Mouse (Mus musculus): ENCODE results near the gene Sema3d. TPM values are rescaled to one million over a fixed set of nuclear protein-coding genes. Genes with fewer than 3 reads are reported as not detected.

Sema3d gene
- polyA plus RNA-seq, 1 experiment from 2014 or later = 4.9 TPM

DNA sequence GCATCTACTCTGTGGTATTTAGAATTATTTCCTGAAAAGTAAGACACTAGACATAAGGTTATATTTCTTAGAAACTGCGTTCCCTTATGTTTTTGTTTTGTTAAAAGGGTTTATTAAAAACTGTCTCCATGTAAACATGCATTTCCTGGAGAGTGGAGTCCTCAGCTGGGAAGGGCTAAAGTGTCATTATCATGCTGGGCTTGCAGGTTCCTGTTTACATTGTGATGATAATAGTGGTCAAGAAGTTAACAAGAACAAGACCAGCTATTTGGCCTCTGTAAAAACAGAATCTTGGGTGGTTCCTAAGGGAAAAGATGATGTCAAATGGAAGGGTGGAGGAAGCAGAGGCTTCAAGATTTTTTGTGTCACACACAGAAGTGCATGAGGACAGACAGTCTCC lies 183.4 kb downstream of the Sema3d start:
- no peak overlapping the region for H3K9ac ChIP-seq (ENCODE audit: low read length)
- no peak for TF ChIP-seq EP300 (optimal IDR thresholded peaks at IDR 0.05)
- TF ChIP-seq CTCF (IDR thresholded peaks at IDR 0.05; ENCODE audit: low read depth) = no peak
- DNase-seq (ENCODE audit: low spot score) (no peak), ATAC-seq (ENCODE audit: low FRiP score, low TSS enrichment) (no peak)
- no peaks in the 10 kb centered on the region for H3K4me1 ChIP-seq (replicated peaks; ENCODE audit: control insufficient read depth, insufficient read depth)
- WGBS = 77% methylated on average over 1 of the region's 1 CpGs
- H3K9me3 ChIP-seq (ENCODE audit: control insufficient read depth, low read length) = no peaks in the 10 kb centered on the region
- H3K36me3 ChIP-seq (ENCODE audit: control insufficient read depth, insufficient read depth, low read length) = no peaks in the 10 kb centered on the region
- no peaks in the 10 kb centered on the region for H3K27me3 ChIP-seq (ENCODE audit: control insufficient read depth, insufficient read depth, low read length)
- H3K4me3 ChIP-seq (ENCODE audit: low read depth, low read length) = no peak overlapping the region
- H3K27ac ChIP-seq (replicated peaks) = no peak overlapping the region
- no peak overlapping the region for H3K4me2 ChIP-seq (replicated peaks; ENCODE audit: low read depth)

DNA sequence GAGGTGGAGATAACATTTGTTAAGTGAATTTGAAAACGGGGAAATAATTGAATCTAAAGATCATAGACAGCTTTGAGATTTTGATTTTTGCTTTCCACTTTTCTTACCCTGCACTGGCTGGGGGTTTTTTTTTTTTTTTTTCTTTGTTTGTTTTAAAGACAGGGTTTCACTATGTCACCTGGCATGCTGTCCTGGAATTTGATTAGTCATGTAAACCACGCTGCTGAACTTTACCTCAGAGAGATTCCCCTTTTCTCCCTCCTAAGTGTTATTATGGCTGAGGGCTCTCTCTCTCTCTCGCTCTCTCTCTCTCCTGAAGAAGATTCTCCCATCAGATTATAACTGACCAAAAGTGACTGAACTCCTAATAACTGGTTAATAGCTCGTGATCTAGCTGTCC lies 191.4 kb downstream of the Sema3d start:
- 60% methylated on average over 4 of the region's 4 CpGs for WGBS
- ATAC-seq (ENCODE audit: low FRiP score, low TSS enrichment) = no peak

DNA sequence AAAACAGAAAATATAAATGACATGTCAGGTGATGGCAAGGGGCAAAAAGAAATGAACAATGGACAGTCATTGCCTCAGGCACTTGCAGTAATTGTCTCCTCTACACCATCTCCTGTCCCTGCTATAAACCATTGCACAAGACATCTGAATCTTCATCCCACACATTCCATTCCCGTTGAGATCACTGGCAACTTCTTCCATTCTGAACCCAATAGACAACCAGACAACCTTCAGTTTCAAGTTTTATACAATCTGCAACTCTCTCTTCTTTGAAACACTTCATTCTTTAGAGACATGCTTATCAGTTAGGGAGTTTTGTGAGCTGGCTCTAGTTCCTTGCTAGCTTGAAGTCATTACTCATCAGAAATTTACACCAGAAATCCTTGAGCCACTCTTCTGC lies 192.1 kb downstream of the Sema3d start:
- WGBS = 36% methylated on average over 1 of the region's 1 CpGs
- no peaks in the 10 kb centered on the region for H3K36me3 ChIP-seq (ENCODE audit: control insufficient read depth, insufficient read depth, low read length)
- H3K27ac ChIP-seq (replicated peaks) = no peak overlapping the region
- DNase-seq (ENCODE audit: low spot score) = no peak
- H3K9me3 ChIP-seq (ENCODE audit: control insufficient read depth, low read length) = no peaks in the 10 kb centered on the region
- no peaks in the 10 kb centered on the region for H3K4me1 ChIP-seq (replicated peaks; ENCODE audit: control insufficient read depth, insufficient read depth)
- no peak overlapping the region for H3K9ac ChIP-seq (ENCODE audit: low read length)
- no peak overlapping the region for H3K4me3 ChIP-seq (ENCODE audit: low read depth, low read length)
- no peak for TF ChIP-seq CTCF (IDR thresholded peaks at IDR 0.05; ENCODE audit: low read depth)
- no peak for TF ChIP-seq EP300 (optimal IDR thresholded peaks at IDR 0.05)
- no peaks in the 10 kb centered on the region for H3K27me3 ChIP-seq (ENCODE audit: control insufficient read depth, insufficient read depth, low read length)
- no peak overlapping the region for H3K4me2 ChIP-seq (replicated peaks; ENCODE audit: low read depth)
- ATAC-seq (ENCODE audit: low FRiP score, low TSS enrichment) = no peak

More for the DNA sequence above, 191.4 kb downstream of the Sema3d start:
- no peaks in the 10 kb centered on the region for H3K36me3 ChIP-seq (ENCODE audit: control insufficient read depth, insufficient read depth, low read length)
- H3K4me3 ChIP-seq (ENCODE audit: low read depth, low read length) = no peak overlapping the region
- no peak overlapping the region for H3K9ac ChIP-seq (ENCODE audit: low read length)
- H3K27ac ChIP-seq (replicated peaks) = no peak overlapping the region
- no peak overlapping the region for H3K4me2 ChIP-seq (replicated peaks; ENCODE audit: low read depth)
- H3K9me3 ChIP-seq (ENCODE audit: control insufficient read depth, low read length) = no peaks in the 10 kb centered on the region
- H3K27me3 ChIP-seq (ENCODE audit: control insufficient read depth, insufficient read depth, low read length) = no peaks in the 10 kb centered on the region
- no peak for DNase-seq (ENCODE audit: low spot score)
- no peaks in the 10 kb centered on the region for H3K4me1 ChIP-seq (replicated peaks; ENCODE audit: control insufficient read depth, insufficient read depth)
- TF ChIP-seq EP300 (optimal IDR thresholded peaks at IDR 0.05) = no peak
- no peak for TF ChIP-seq CTCF (IDR thresholded peaks at IDR 0.05; ENCODE audit: low read depth)

DNA sequence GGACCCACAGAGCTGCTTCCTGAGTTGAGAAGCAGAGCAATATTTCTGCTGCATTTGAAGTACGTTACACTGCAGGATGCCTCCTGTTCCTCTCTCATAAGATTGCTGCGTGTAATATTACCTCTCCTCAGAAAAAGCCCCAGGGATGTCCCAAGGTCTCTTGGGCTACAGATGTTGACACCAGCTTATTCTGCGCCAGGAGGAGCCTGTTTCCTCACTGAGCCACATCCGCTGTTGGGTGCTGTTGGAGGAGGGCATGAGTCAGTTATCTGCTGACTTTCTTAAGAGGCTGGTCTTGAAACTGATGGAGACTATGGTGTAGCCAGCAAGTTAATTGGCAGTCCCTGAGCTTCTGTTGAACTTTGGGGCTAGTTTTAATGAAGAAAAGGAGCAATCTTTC lies 196.6 kb downstream of the Sema3d start:
- no peak overlapping the region for H3K4me2 ChIP-seq (replicated peaks; ENCODE audit: low read depth)
- H3K27me3 ChIP-seq (ENCODE audit: control insufficient read depth, insufficient read depth, low read length) = no peaks in the 10 kb centered on the region
- whole genome bisulfite sequencing = 74% methylated on average over 4 of the region's 4 CpGs
- no peak overlapping the region for H3K4me3 ChIP-seq (ENCODE audit: low read depth, low read length)
- no peak for TF ChIP-seq EP300 (optimal IDR thresholded peaks at IDR 0.05)
- no peak for TF ChIP-seq CTCF (IDR thresholded peaks at IDR 0.05; ENCODE audit: low read depth)
- ATAC-seq (ENCODE audit: low FRiP score, low TSS enrichment) (no peak), DNase-seq (ENCODE audit: low spot score) (no peak)
- H3K9me3 ChIP-seq (ENCODE audit: control insufficient read depth, low read length) = no peaks in the 10 kb centered on the region
- no peaks in the 10 kb centered on the region for H3K36me3 ChIP-seq (ENCODE audit: control insufficient read depth, insufficient read depth, low read length)
- no peak overlapping the region for H3K27ac ChIP-seq (replicated peaks)
- H3K4me1 ChIP-seq (replicated peaks; ENCODE audit: control insufficient read depth, insufficient read depth) = no peaks in the 10 kb centered on the region
- no peak overlapping the region for H3K9ac ChIP-seq (ENCODE audit: low read length)

- Histone ChIP-seq H3K27ac (replicated peaks) (no peak overlapping the region), H3K9me3 (ENCODE audit: control insufficient read depth, low read length) (no peaks in the 10 kb centered on the region), H3K27me3 (ENCODE audit: control insufficient read depth, insufficient read depth, low read length) (no peaks in the 10 kb centered on the region), H3K4me1 (replicated peaks; ENCODE audit: control insufficient read depth, insufficient read depth) (no peaks in the 10 kb centered on the region), H3K4me3 (ENCODE audit: low read depth, low read length) (no peak overlapping the region), H3K9ac (ENCODE audit: low read length) (no peak overlapping the region), H3K4me2 (replicated peaks; ENCODE audit: low read depth) (no peak overlapping the region), H3K36me3 (ENCODE audit: control insufficient read depth, insufficient read depth, low read length) (no peaks in the 10 kb centered on the region)
- 76% methylated on average over 1 of the region's 1 CpGs for WGBS
- DNase-seq (ENCODE audit: low spot score) (no peak), ATAC-seq (ENCODE audit: low FRiP score, low TSS enrichment) (no peak)
- TF ChIP-seq EP300 (optimal IDR thresholded peaks at IDR 0.05) = no peak
- TF ChIP-seq CTCF (IDR thresholded peaks at IDR 0.05; ENCODE audit: low read depth) = no peak
These were observed 199.4 kb downstream of the Sema3d start for GRCm38 (mm10) chr5:12582540-12582939.

DNA sequence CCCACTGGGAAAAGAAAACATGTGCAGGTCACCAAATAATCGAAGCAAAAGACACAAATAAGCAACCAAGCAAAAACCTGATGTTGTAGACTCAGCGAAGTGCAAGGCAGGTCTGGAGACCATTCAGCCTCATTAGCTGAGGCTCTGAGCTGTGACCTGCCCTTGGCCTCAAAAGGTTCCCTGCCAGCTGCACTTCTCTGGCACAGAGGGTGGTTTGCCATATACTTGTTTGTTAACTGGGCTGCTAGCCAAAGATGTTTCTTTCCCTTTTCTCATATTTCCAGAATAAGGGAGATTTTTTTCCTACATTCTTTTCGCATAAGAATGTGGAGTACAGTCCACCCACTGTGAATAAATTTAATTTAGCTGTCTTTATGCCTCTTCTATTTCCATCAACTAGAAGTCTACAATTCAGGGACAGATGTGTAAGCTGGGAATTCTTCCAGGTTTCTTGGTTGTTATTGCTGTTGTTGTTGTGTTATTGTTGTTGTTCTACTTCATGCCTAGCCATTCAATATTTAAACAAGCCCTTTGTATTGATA lies 200.2 kb downstream of the Sema3d start:
- TF ChIP-seq CTCF (IDR thresholded peaks at IDR 0.05; ENCODE audit: low read depth) (no peak), EP300 (optimal IDR thresholded peaks at IDR 0.05) (no peak)
- Histone ChIP-seq H3K27me3 (ENCODE audit: control insufficient read depth, insufficient read depth, low read length) (no peaks in the 10 kb centered on the region), H3K4me2 (replicated peaks; ENCODE audit: low read depth) (no peak overlapping the region), H3K27ac (replicated peaks) (no peak overlapping the region), H3K36me3 (ENCODE audit: control insufficient read depth, insufficient read depth, low read length) (no peaks in the 10 kb centered on the region), H3K4me1 (replicated peaks; ENCODE audit: control insufficient read depth, insufficient read depth) (no peaks in the 10 kb centered on the region), H3K4me3 (ENCODE audit: low read depth, low read length) (no peak overlapping the region), H3K9me3 (ENCODE audit: control insufficient read depth, low read length) (no peaks in the 10 kb centered on the region), H3K9ac (ENCODE audit: low read length) (no peak overlapping the region)
- DNase-seq (ENCODE audit: low spot score) = no peak
- ATAC-seq (ENCODE audit: low FRiP score, low TSS enrichment) = no peak
- WGBS = 67% methylated on average over 3 of the region's 3 CpGs

All from stomach, postnatal 0 days (tissue).